Mouse (Mus musculus): Measurements from ENCODE around the gene Tmem246.
"Not testable (repeated sequence)": the region's sequence is repeated elsewhere in the genome, so short reads cannot be mapped to it uniquely, and the experiment has no call there.

Tmem246 gene

DNA sequence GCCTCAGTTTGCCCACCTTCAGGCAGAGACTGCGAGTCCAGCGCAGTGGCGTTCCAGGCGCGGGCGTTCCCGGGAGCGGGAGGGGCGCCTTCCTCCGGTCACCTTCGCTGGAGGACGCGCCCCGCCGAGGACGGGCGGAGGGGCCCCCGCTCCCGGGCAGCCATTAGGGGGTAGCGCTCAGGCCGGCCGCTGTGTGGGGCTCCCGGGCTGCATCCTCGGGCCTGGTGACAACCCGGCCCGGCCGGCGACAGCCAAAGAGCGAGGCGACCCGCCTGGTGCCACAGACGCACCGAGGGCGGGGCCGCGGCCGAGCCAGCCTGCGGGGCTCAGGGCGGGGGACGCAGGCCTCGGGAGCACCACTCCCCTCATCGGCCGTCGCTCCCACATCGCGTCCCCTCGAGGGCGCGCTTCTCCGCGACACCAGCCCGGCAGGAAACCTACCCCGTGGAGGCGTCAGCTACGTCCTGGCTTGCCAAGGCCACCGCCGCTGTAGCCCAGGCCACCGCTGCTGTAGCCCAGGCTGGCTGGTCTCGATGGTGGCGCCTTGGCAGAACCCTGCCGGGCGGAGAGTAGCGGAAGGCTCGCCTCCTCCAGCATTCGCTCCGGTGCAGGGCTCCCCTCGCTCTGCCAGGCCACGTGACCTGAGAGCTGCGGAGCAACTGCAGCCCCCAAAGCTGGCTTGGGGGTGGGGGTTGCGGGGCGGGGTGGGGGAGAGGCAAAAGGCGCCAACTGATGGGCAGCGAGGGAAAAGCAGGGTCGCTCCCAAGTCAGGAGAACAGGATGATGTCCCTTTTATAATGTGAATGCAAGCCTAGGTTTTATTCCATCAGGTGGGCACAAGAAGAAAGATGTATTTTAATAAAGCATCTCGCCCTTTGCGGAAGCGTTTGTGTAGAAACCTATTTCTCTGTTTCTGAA is at the start of gene Tmem246:
Gene Tmem246 (minus strand): TSS at position 694 of the 918 bp plus-strand sequence.
- DNase-seq: peak; percentile 81

DNA sequence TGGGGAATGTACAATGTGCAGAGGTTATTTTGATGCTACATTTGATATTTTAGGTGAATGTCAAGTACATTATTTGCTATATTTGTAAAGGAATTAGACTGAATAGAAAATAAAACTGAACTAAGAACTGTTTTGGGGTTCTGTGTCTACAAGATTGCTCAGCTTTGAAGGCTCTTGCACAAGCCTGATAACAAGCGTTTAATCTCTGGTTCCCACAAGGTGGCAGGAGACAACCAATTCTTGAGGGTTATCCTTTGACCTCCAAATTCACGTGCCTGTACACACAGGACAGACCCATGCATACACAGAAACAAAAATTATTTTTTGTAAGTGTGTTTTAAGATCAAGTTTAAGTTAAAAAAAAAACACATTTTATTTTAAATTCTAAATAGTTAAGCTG is 42.2 kb upstream of the Tmem246 start:
- DNase-seq: no peak

DNA sequence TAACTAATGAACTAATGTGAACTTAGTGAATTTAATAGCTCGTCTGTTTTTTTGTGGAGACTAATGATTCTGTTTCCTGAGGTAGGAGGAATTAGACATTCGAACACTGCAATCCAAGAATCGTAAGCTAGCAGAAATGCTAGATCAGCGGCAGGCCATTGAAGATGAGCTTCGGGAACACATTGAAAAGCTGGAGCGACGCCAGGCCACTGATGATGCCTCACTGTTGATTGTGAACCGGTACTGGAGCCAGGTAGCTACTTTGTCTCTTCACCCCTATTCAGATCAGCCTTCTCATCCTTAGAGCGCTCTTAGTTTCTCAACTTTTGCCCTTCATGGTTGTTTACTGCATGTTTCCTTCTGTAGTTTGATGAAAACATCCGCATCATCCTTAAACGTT is 40.1 kb upstream of the Tmem246 start:
- DNase-seq: no peak

DNA sequence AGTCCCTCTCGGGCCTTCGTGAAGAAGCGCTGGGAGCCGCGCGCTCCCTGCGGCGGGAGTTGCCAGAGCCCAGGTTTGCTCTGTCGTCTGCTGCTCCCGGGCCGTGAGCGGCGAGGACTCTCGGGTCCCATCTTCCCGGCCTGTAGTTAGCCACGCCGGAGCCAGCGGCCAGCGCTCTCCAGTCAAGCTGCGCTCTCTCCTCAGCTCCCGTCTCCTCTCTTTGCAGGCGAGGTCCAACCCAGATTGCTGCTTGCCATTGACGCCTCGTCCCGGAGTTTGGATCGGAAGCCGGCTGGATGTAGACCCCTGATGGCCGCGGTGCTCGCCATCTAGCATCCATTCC is 34.4 kb upstream of the Tmem246 start:
- no peak for DNase-seq

DNA sequence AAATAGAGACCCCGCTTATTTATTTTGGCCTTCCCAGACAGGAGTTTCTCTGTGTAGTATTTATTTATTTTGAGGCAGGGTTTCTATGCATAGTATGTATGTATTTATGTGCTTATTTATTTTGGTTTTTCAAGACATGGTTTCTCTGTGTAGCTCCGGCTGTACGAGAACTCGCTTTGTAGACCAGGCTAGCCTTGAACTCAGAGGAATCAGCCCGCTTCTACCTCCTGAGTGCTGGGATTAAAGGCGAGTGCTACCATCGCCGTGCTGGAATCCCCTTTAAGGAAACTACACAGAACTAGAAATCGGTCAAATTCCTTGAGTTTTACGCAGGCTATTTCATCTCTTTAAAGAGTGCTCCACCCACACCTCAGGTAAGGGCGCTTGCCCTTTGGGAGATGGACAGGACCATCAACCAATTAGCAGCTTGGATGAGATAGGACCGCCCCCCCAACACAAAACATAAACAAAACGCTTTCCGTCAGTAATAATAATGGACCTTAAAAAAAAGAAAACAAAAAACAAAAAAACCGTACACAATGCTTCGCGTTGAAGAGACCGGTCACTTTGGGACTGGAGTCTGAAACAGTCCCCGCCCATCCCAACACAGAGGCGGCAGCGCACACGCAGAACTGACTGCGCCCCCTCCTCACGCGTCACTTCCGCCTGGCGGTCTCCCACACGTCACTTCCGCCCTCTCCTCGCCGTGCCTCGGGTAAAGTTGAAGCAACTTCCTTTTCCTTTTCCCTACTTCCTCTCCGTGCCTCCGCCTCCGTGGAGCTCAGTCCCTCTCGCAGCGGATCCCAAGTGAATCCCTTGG is 33.9 kb upstream of the Tmem246 start, which contains the start of gene Rnf20:
Gene Rnf20 (plus strand): TSS at position 688 of the 820 bp plus-strand sequence.
- DNase-seq: peak; percentile 97

DNA sequence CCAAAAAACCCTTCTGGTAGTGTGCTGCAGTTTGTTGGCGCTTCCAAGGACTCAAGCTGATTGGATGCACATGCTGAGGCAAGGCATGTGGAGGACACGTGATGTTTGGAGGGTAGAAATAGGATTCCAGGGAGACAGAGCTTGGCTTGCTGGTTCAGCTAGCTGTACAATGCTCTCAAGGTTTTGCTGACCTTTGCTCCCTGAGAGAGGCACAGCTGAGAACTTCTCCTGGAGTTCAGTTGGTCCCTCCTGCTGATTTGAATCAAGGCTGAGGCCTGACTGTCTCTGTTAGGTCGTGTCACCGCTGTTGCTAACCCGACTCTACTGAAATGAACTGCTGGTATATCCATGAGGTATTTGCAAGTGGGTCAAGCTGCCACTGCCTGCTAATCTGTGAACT is 31.3 kb upstream of the Tmem246 start:
- no peak for DNase-seq

DNA sequence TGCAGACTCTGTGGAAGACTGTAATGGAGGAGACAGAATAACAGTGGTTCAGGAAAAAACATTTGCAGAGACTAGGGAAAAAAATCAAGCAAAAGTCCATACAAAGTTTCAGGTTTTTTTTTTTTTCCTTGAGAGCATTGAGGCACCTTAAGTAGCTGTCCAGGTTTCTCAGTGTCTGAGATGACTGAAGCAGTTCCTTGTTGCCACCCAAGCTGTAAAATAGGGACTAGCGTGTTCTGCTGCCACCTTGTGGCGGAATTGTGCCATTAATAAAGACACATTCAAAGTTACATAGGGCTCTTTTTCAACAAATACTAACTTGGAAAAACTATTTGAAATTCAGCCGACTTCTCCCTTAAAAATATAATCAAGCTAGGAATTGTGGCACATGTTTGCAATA is 29.3 kb upstream of the Tmem246 start:
- DNase-seq: peak; percentile 80

DNA sequence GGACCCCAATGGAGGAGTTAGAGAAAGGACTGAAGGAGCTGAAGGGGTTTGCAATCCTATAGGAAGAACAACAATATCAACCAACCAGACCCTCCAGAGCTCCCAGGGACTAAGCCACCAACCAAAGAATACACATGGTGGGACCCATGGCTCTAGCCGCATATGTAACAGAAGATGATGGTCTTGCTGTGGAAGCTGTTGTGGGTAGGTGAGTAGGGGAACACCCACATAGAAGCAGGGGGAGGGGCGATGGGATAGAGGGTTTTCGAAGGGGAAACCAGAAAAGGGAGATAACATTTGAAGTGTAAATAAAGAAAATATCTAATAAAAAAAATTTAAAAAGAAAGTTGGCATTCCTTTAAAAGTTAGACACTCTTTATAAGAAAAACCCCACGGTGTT is 27.3 kb upstream of the Tmem246 start:
- not testable (repeated sequence) for DNase-seq

DNA sequence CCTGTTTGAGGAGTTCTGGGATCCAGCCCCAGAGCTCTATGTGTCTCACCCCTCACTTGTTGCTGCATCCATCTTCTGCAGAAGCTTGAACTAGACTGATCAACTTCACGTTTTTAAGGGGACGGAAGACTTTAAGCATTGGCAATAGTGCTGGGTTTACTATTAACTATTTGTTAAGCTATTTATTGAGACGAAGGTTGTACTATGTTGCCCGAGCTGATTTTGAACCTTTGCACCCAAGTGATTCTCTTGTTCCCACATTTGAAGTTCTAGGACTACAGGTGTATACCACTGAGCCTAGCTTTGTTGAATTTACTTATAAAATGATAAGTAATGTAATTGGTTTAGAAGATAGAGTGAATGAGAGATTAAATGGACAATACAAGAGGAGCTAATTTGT is 26.2 kb upstream of the Tmem246 start:
- DNase-seq: no peak

DNA sequence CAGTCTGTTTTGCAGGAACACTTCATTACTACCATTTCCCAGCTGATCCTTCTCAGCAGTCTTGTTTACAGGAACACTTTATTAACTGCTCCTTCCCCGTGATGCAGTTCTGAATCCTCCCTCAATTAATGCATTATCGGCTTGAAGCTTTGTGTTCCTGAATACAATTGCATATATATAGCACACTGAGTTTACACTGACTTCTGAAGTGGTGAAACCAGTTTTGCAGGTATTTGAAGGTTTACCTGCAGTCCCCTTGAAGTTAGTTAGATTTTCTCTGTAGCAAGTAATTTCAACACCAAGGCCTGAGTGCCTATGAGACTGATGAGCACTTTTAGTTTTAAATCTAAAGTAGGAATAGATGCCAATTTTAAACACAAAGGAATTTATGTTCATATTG is 24.6 kb upstream of the Tmem246 start:
- no peak for DNase-seq

DNA sequence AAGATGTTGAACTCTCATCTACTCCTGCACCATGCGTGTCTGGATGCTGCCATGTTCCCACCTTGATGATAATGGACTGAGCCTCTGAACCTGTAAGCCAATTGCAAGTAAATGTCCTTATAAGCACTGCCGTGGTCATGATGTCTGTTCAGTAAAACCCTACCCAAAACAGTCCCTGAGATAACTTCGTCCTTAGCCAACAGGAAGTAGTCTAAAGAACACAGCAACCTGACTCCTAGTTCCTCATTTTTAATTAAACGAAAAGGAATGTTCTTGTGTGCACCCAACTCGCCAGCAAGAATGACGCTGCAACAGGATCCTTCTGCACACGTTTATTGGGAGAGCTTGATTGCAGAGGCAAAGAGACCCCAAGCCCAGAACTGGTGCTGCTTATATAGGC is 22.2 kb upstream of the Tmem246 start:
- not testable (repeated sequence) for DNase-seq

DNA sequence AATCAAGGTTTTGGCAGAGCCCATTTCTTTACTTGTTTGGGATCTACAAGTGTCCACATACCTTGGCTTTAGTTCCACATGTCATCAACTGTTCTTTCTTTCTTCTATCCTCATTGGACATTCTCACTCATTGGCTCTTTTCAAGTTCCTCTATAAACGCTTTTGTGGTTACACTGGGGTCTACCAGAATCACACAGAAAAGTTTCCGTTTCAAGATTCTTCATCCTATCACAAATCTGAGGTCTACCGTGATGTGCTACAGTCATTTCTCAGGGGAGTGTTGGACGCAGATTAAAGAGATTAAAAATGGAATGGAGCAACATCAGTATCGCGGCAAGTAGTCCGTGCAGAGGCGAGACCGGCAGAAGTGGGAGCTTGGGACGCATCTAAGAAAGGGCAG is 19.2 kb upstream of the Tmem246 start:
- no peak for DNase-seq

DNA sequence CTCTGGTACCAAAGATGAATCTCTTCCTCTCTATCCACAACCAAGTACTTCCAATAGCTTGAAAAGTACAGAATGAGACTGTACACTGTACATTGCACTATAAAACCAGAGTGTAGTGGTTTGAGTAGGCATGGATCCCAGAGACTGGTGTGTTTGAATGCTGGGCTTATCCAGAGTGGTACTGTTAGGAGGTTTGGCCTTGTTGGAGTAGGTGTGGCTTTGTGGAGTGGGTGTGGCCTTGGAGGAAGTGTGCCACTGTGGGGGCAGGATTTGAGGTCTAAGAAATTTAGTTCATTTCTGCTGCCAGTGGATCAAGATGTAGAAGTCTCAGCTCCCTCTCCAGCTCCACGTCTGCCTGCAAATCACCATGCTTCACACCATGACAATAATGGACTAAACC is 7.8 kb upstream of the Tmem246 start:
- no peak for DNase-seq

DNA sequence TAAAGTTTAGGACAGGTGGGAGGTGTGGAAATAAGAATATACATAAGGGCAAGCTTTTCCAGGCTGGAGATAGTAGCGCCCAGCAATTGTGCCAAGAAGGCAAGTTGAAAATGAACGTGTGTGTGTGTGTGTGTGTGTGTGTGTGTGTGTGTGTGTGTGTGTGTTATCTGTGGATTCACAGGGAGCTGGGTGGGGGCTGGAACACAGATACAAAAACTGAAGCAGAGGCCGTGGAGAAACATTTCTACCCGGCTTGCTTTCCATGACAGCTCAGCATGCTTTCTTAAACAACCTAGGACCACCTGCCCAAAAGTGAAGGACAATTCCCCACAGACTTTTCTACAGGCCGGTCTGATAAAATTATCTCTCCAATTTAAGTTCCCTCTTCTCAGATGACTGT is 6.9 kb upstream of the Tmem246 start:
- no peak for DNase-seq

DNA sequence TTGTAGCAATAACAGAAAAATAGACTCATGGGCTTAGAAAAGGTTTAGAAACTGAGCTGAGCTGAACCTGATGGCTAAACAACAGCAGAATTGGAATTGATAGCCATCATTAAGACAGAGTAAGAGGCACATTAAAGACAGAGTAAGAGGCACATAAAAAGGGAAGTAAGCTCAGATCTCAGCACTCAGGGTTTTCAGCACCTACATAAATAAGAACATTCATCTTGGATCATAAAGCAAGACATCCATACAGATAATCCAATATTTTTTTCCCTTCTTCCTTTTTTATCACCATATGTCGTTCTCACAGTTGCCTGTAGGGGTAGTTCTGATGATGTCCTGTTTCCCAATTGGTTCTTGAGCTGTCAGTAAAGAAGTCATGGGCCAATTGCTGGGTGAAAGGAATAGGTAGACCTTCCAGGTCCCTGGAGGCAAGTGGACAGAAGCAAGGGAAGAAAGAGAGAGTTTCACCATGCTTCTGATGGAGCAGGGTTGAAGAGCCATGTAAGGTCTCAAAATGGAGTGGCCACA is 6.4 kb upstream of the Tmem246 start:
- DNase-seq: no peak

DNA sequence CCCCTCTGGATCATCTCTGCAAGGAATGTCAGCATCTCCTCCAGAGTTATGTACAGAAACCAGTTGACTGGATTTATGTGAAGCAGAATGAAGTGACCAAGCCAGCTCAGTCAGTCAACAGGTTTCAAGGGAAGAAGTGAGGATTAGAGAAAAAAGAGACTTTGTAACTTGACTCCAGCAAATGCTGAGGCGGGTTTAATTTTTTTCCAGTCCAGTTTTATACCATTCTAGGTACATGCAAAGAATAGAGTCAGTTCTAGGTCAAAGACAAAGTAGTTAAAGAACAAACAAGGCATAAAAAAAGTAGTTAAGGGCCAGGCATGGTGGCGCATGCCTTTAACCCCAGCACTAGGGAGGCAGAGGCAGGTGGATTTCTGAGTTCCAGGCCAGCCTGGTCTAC is 5.5 kb upstream of the Tmem246 start:
- DNase-seq: no peak

DNA sequence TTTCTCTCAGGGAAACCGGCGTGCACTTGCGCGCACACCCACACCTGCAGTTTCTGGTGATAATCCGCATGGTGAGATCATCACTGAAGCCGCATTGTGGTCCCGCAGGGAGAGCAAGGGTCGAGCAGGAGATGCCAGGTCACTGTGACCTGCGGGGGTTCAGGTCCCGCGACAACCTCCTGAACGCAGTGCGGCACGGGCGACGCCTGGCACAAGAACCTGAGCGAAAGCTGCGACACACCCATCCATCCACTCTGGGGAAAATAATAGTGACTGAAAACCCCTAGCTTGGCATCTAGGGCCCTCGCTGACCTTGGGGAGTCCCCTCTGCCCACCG is 862 bp downstream of the Tmem246 start:
- DNase-seq: peak; percentile 36

DNA sequence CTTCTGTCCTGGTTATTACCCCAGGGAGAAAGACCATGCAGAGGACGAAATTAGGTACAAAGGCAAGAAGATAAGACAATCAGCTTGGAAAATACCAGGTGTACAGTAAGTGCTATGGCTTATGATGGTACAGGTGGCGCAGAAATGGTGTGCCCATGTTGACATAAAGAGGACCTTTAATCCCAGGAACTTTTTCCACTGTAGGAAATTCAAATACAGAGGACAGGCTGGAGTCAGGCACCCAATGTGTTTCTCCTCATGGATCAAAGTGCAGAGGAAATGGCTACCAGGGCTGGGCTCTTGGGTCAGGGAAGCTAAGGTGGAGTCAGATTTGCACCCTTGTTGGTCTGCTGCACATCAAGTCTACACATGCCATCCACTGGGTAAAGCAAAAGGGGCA is 7.5 kb downstream of the Tmem246 start:
- DNase-seq: no peak

DNA sequence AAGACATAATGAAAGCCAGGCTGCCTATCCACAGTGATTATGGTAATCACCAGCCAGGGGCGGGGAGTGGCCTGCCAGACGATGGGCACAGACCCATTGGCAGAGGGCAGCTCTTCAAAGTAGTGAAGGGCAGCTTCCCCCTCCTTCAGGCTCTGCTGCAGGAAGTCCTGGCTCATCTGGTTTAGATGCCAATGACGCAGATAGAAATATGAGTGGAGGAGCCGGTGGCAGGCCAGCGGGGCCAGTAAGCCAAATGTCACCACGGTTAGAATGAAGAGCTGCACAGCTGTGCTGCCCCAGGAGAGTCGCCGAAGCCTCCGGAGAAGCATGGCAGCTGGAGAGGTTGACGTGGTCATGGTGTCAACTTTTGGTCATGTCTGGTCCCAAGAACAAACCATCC is 10.9 kb downstream of the Tmem246 start:
- no peak for DNase-seq

DNA sequence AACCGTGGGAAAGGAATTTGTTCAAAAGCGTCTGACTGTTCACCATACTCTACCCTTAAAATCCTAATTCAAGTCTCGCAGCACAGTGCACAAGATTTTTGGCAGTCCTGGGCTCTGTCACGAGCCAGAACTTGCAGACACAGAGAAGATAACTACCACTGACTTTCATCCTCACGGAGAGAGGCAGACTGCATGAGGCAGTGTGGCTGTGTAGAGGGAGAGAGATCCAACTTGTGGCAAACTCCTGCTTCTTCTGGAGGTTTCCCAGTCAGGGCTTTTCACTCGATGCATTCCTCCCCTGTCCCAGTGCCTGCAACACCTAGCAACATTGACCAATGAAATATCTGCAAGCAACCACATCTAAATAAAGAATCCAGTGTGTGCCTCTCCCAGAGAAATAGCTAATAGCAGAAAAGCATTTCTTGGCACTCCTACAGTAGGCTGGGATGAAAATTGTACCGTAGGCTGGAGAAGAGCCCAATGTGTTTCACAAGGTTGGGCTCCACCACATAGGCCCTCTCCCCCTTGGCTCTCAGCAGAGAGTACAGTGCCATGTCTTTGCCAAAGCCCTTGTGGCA is 12.1 kb downstream of the Tmem246 start:
- no peak for DNase-seq

DNA sequence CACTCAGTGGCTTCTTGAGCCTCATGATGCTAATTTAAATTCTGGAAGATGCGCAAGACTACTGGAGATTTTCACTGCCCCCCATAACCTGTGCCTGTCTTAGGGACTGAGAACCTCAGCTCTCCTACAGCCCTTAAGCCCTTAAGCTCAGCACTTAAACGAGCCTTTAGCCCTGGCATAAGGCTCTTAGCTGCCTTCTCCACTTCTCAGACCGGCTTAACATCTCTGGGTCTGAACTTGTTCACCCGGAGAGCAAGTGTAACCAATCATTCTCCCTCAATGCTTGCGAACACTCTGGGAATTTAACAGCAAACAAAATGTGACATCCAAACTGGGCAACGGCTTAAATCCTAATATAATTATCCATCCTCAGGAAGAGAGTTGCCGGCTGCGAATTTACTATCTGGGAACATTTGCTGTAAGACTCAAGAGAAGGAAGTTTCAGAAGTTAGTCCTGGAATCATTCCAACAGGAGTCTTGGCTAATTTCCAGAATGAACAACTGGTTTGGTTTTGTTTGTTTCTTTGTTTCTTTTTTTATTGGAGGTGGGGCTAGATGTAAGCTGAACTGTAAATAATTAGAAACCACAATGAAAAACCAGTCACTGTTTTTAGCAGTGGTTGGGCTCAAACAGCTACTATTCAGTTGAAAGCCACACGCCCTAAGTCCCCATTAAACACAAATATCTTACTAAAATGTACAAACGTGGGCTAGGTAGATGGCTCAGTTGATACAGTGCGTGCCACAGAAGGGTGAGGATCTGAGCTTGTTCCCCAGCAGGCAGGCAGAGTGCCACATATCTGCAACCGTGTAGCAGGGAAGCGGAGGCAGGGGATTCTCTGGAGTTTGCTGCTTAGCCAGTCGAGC is 13.5 kb downstream of the Tmem246 start:
- DNase-seq: no peak

DNA sequence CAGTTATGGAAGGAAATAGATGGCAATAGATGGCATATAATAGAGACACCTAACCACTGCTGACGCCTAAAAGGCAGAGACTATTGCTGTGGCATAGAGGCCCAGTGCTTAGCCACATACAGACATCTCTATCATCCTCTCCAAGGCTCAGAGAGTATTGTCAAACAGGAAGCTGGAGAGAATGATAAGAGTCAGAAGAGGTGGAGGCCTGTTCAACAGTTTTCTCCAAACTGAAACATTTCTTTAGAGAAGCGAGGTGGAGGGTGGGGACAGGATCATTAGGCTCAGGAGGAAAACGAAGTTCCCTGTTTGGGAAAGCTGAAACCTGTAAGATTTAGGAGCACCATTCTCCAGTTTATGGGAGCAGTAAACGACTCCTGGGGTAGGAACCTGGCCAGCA is 16.4 kb downstream of the Tmem246 start:
- DNase-seq: no peak

DNA sequence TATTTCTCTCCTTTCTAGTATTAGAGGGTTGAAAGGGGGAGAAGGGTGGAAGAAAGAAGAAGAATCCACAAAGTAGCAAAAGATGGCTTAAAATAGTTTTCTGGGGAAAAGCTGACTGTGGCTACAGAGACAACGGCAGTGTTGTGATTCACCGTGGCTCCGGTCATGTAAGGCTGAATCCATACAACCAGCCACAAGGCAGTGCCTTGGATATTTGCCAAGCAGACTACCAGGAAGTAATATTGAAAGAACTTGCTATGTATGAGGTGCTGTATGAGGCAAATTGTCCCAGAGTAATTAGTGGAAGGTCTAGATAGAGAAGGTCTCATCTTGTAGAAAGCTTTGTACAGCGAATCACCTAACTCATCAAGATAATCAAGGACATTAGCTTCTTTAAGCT is 25.5 kb downstream of the Tmem246 start:
- no peak for DNase-seq

Data from right cerebral cortex, adult 18-20 months (tissue).